Mouse (Mus musculus) ES-Bruce4 (cell line): Measurements from ENCODE around the gene Drc1.

Experiments used
- CTCF ChIP-seq: IDR thresholded peaks from one replicate; pipeline ENCODE4 v1.8.1; 2011; ENCODE audit warnings: low read depth, low read length
- EP300 ChIP-seq: IDR thresholded peaks from 2 replicates; pipeline ENCODE4 v1.6.1; 2011; ENCODE audit warnings: low read depth, low read length; ENCODE audit not compliant: insufficient read depth
- POLR2A ChIP-seq: IDR thresholded peaks from one replicate; pipeline ENCODE4 v1.8.1; 2011; ENCODE audit warnings: low read length; ENCODE audit not compliant: insufficient read depth

GRCm38 (mm10) chr5:30245861-30246416 lies 35.2 kb upstream of the Drc1 start:
- no peak for TF ChIP-seq CTCF
- no peak for TF ChIP-seq POLR2A
- no peak for TF ChIP-seq EP300
